Mouse (Mus musculus) forebrain, embryonic 14.5 days (tissue): ENCODE measurements at regions not wholly inside any gene's neighbourhood (a gene's known extent, or its start where the extent isn't known, plus 50 kb on each side); places are given as distances from the start of the nearest gene placed in this dataset.

Experiments used
- ATAC-seq: fragments of 200-750 bp; cut with Nextera tagmentation; 2 replicates; pipeline ENCODE4 v1.8.0; 2017; ENCODE audit warnings: mild to moderate bottlenecking, moderate library complexity
- DNase-seq: peaks from one replicate; pipeline ENCODE4 v3.0.0-alpha.2; 2015; ENCODE audit warnings: low spot score
- H3K27ac ChIP-seq: fragments of 300-500 bp; sonication (generic); 2 replicates; pipeline ENCODE4 v1.5.1; 2014; ENCODE audit warnings: low read depth, mild to moderate bottlenecking, control low read depth, low read length, moderate library complexity
- H3K27me3 ChIP-seq: fragments of 300-500 bp; sonication (generic); replicated peaks from 2 replicates; pipeline ENCODE4 v1.6.1; 2014; ENCODE audit warnings: low read length, control low read depth, mixed read lengths; ENCODE audit not compliant: control insufficient read depth, insufficient read depth
- H3K36me3 ChIP-seq: fragments of 300-500 bp; sonication (generic); 2 replicates; pipeline ENCODE4 v1.6.1; 2014; ENCODE audit warnings: low read length, control low read depth; ENCODE audit not compliant: control insufficient read depth, insufficient read depth
- H3K4me1 ChIP-seq: fragments of 300-500 bp; sonication (generic); 2 replicates; pipeline ENCODE4 v1.6.1; 2014; ENCODE audit warnings: antibody characterized with exemption, low read length, control low read depth; ENCODE audit not compliant: control insufficient read depth, insufficient read depth
- H3K4me2 ChIP-seq: fragments of 300-500 bp; sonication (generic); 2 replicates; pipeline ENCODE4 v1.6.1; 2014; ENCODE audit warnings: mild to moderate bottlenecking, control low read depth, low read length
- H3K4me3 ChIP-seq: fragments of 300-500 bp; sonication (generic); 2 replicates; pipeline ENCODE4 v1.5.1; 2014; ENCODE audit warnings: low read depth, low read length, control low read depth
- H3K9ac ChIP-seq: fragments of 300-500 bp; sonication (generic); 2 replicates; pipeline ENCODE4 v1.6.1; 2014; ENCODE audit warnings: mild to moderate bottlenecking, low read length, control low read depth, moderate library complexity
- H3K9me3 ChIP-seq: fragments of 300-500 bp; sonication (generic); replicated peaks from 2 replicates; pipeline ENCODE4 v1.6.1; 2016; ENCODE audit warnings: low read length, control low read depth, mixed read lengths; ENCODE audit not compliant: control insufficient read depth
- WGBS: fragments of 180-500 bp; shearing (Covaris S2); extraction: QIAGEN DNeasy Blood & Tissue Kit; methylation state at CpG from one replicate; pipeline ENCODE4 v1.1.7; 2014; 5-methylcytosine and 5-hydroxymethylcytosine counted together

GRCm38 (mm10) chr16:93166667-93167066, 340.7 kb upstream of the Runx1 start:
- Histone ChIP-seq H3K9ac (no peak overlapping the region), H3K36me3 (no peaks in the 10 kb centered on the region), H3K4me2 (no peak overlapping the region), H3K4me3 (no peak overlapping the region), H3K27me3 (no peaks in the 10 kb centered on the region), H3K9me3 (no peaks in the 10 kb centered on the region), H3K27ac (no peak overlapping the region), H3K4me1 (no peaks in the 10 kb centered on the region)
- ATAC-seq, result no peak
- DNase-seq, result no peak
- WGBS, result 87% methylated on average over 3 of the region's 3 CpGs

- Histone ChIP-seq H3K27me3 (no peaks in the 10 kb centered on the region), H3K4me3 (no peak overlapping the region), H3K9me3 (no peaks in the 10 kb centered on the region), H3K4me1 (no peaks in the 10 kb centered on the region), H3K36me3 (no peaks in the 10 kb centered on the region), H3K9ac (no peak overlapping the region), H3K4me2 (no peak overlapping the region), H3K27ac (no peak overlapping the region)
- DNase-seq, result no peak
- WGBS, result 83% methylated on average over 8 of the region's 8 CpGs
- ATAC-seq, result no peak
Observed at GRCm38 (mm10) chr16:93158526-93159226, 332.7 kb upstream of the Runx1 start.

GRCm38 (mm10) chr16:93153545-93154329, 327.8 kb upstream of the Runx1 start:
- no peak overlapping the region for H3K4me3 ChIP-seq
- H3K27me3 ChIP-seq, result no peaks in the 10 kb centered on the region
- no peaks in the 10 kb centered on the region for H3K4me1 ChIP-seq
- no peak overlapping the region for H3K4me2 ChIP-seq
- no peak overlapping the region for H3K9ac ChIP-seq
- DNase-seq (no peak), ATAC-seq (no peak)
- no peak overlapping the region for H3K27ac ChIP-seq
- H3K36me3 ChIP-seq, result no peaks in the 10 kb centered on the region
- 89% methylated on average over 14 of the region's 14 CpGs for WGBS
- H3K9me3 ChIP-seq, result no peaks in the 10 kb centered on the region

- H3K27me3 ChIP-seq, result no peaks in the 10 kb centered on the region
- 58% methylated on average over 14 of the region's 14 CpGs for WGBS
- no peak overlapping the region for H3K4me3 ChIP-seq
- peak; percentile 20 for DNase-seq
- H3K4me1 ChIP-seq, result no peaks in the 10 kb centered on the region
- 0 out of 2 replicates have a peak overlapping the region, but pooled peaks have one; percentile 1 for H3K9ac ChIP-seq
- H3K36me3 ChIP-seq, result no peaks in the 10 kb centered on the region
- no peak for ATAC-seq
- H3K9me3 ChIP-seq, result no peaks in the 10 kb centered on the region
- no peak overlapping the region for H3K4me2 ChIP-seq
- H3K27ac ChIP-seq, result no peak overlapping the region
Observed at GRCm38 (mm10) chr16:93152765-93153489, 327.0 kb upstream of the Runx1 start.

GRCm38 (mm10) chr16:93152057-93152456, 326.1 kb upstream of the Runx1 start:
- Histone ChIP-seq H3K27me3 (no peaks in the 10 kb centered on the region), H3K9ac (no peak overlapping the region), H3K4me1 (no peaks in the 10 kb centered on the region), H3K9me3 (no peaks in the 10 kb centered on the region), H3K27ac (no peak overlapping the region), H3K36me3 (no peaks in the 10 kb centered on the region), H3K4me2 (no peak overlapping the region), H3K4me3 (no peak overlapping the region)
- no peak for DNase-seq
- ATAC-seq, result no peak
- WGBS, result 97% methylated on average over 1 of the region's 1 CpGs

- ATAC-seq (no peak), DNase-seq (no peak)
- no peaks in the 10 kb centered on the region for H3K9me3 ChIP-seq
- no peak overlapping the region for H3K9ac ChIP-seq
- H3K27ac ChIP-seq, result no peak overlapping the region
- no peak overlapping the region for H3K4me3 ChIP-seq
- H3K36me3 ChIP-seq, result no peaks in the 10 kb centered on the region
- H3K4me1 ChIP-seq, result no peaks in the 10 kb centered on the region
- no peaks in the 10 kb centered on the region for H3K27me3 ChIP-seq
- 97% methylated on average over 2 of the region's 2 CpGs for WGBS
- H3K4me2 ChIP-seq, result no peak overlapping the region
Observed at GRCm38 (mm10) chr16:93151652-93152051, 325.7 kb upstream of the Runx1 start.

GRCm38 (mm10) chr16:93150451-93150850, 324.5 kb upstream of the Runx1 start:
- Histone ChIP-seq H3K4me3 (no peak overlapping the region), H3K4me1 (no peaks in the 10 kb centered on the region), H3K36me3 (no peaks in the 10 kb centered on the region), H3K4me2 (no peak overlapping the region), H3K27me3 (no peaks in the 10 kb centered on the region), H3K9ac (no peak overlapping the region), H3K27ac (no peak overlapping the region), H3K9me3 (no peaks in the 10 kb centered on the region)
- ATAC-seq (no peak), DNase-seq (no peak)
- WGBS, result 82% methylated on average over 12 of the region's 12 CpGs

GRCm38 (mm10) chr16:93147525-93148222, 321.7 kb upstream of the Runx1 start:
- no peak for ATAC-seq
- no peaks in the 10 kb centered on the region for H3K27me3 ChIP-seq
- H3K9me3 ChIP-seq, result no peaks in the 10 kb centered on the region
- DNase-seq, result no peak
- no peak overlapping the region for H3K4me2 ChIP-seq
- no peak overlapping the region for H3K9ac ChIP-seq
- peaks cover 3% of the 10 kb centered on the region; the same call in 1 of the 2 replicates for H3K4me1 ChIP-seq
- 87% methylated on average over 5 of the region's 5 CpGs for WGBS
- H3K36me3 ChIP-seq, result no peaks in the 10 kb centered on the region
- H3K4me3 ChIP-seq, result no peak overlapping the region
- no peak overlapping the region for H3K27ac ChIP-seq
